Mouse (Mus musculus): ENCODE results near the gene Gm26727. TPM values are rescaled to one million over a fixed set of nuclear protein-coding genes. Genes with fewer than 3 reads are reported as not detected.
"Not testable (repeated sequence)": the region's sequence is repeated elsewhere in the genome, so short reads cannot be mapped to it uniquely, and the experiment has no call there.

Gene Gm26727
- not detected in 2 replicates for polyA plus RNA-seq (2015; fragmentation: Nextera tagmentation; extraction: Ambion mirVana)

DNA sequence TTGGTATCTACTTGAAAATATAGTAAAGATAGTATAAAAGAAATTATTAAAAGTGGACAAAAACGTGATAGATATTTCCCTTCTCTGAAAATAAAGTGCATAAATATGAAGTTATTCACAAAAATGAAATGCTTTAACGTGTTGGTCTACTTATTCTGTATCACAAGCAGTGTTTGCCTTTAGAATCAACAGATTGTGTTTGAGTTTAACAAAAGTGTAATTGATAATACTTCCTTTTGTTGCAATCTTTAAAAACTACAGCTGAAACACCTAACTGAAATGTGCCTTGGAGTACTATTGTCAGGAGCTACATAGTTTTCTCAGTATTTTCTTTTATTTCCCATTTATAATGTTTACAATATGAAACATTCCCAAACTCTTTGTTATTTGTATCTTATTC, at the start of gene Gm26727:
Gm26727 (minus strand) TSS at position 101 of the 400 bp plus-strand sequence.
- Histone ChIP-seq H3K9me3 (no peaks in the 10 kb centered on the region), H3K27ac (replicated peaks) (no peak within 1 kb of the TSS), H3K9ac (no peak within 1 kb of the TSS), H3K4me1 (replicated peaks) (no peaks in the 10 kb centered on the region), H3K4me2 (no peak within 1 kb of the TSS), H3K36me3 (no peaks in the 10 kb centered on the region), H3K27me3 (no peaks in the 10 kb centered on the region), H3K4me3 (no peak within 1 kb of the TSS)
- WGBS = 70% methylated on average over 2 of the region's 2 CpGs
- no peak for ATAC-seq (ENCODE audit: low read depth)

DNA sequence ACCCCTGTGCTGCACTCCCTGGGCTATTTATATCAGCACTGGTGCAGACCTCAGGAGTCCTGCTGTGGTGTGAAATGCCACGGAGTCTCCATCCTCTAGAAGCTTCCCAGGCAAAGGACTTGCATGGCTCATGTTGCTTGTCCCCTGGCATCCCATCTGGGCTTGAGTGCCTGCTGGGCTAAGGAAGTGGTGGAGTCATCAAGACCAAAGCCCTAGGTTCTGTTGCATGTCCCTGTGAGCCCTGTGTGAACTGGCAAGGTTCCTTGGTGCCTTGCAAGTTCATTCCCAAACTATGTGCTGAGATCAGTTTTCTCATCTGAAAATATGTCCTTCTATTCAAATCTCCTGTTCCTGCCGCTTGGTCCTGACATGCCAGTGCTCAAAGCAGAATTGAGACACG, 48.1 kb upstream of the Gm26727 start:
- Histone ChIP-seq H3K4me3 (no peak overlapping the region), H3K9ac (no peak overlapping the region), H3K36me3 (no peaks in the 10 kb centered on the region), H3K4me2 (no peak overlapping the region), H3K4me1 (replicated peaks) (no peaks in the 10 kb centered on the region), H3K27me3 (no peaks in the 10 kb centered on the region), H3K9me3 (no peaks in the 10 kb centered on the region), H3K27ac (replicated peaks) (no peak overlapping the region)
- WGBS = 71% methylated on average over 3 of the region's 3 CpGs
- no peak for ATAC-seq (ENCODE audit: low read depth)

DNA sequence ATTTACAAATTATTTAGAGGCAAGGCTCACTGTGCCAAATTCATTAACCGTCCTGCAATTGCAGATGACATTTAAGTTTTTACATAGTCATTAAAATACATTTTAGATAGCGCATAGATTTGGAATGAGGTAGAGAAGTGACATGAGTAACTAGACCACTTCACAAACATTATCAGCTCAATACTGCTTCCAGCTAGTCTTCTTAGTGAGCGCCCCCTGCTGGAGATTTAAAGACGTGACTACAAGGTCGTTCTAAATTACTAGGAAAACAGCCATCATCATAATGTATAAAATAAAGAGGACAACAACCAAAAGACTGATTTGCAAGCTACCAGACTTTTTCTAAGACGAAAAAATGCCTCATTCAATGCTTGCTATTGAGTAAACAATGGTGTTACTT, 44.8 kb upstream of the Gm26727 start:
- Histone ChIP-seq H3K4me2 (no peak overlapping the region), H3K4me3 (no peak overlapping the region), H3K27ac (replicated peaks) (no peak overlapping the region), H3K27me3 (no peaks in the 10 kb centered on the region), H3K36me3 (no peaks in the 10 kb centered on the region), H3K9ac (no peak overlapping the region), H3K4me1 (replicated peaks) (no peaks in the 10 kb centered on the region), H3K9me3 (no peaks in the 10 kb centered on the region)
- no peak for ATAC-seq (ENCODE audit: low read depth)
- WGBS = 17% methylated on average over 6 of the region's 6 CpGs

DNA sequence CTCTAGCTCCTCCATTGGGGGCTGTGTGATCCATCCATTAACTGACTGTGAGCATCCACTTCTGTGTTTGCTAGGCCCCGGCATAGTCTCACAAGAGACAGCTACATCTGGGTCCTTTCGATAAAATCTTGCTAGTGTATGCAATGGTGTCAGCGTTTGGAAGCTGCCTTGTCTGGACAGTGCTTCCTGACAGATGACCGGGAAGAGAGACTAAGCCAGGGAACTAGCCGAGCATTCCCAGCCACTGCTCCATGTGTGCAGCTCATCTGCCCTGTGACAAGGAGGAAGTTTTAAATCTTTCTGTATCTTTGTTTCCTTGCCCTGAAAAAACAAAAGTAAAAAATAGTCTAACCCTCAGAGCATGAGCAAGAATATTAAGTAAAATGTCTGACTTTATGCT, 37.0 kb upstream of the Gm26727 start:
- H3K9me3 ChIP-seq; H3K4me2 ChIP-seq; H3K27me3 ChIP-seq; H3K4me1 ChIP-seq (replicated peaks); ATAC-seq (ENCODE audit: low read depth); H3K9ac ChIP-seq; H3K4me3 ChIP-seq; H3K27ac ChIP-seq (replicated peaks); H3K36me3 ChIP-seq: not testable (repeated sequence)
- 76% methylated on average over 5 of the region's 5 CpGs for WGBS

DNA sequence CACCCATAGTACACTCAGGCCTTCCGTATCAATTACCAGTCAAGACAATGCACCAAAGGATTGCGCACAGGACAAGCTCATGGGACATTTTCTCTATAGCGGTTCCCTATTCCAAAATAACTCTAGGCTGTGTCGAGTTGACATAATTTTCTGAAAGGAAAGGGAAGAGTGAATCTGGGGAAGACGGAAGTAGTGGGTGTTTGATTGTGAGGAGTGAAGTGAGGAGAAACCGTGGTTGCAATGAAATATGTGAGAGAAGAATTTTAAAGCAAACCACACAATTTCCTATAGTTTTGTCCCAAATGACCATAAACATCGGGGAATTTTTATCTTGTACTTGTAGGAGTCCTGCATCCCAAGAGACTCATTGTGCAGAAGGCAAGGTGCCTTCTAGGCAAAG, 34.1 kb upstream of the Gm26727 start:
- H3K9me3 ChIP-seq = no peaks in the 10 kb centered on the region
- no peaks in the 10 kb centered on the region for H3K4me1 ChIP-seq (replicated peaks)
- H3K36me3 ChIP-seq = no peaks in the 10 kb centered on the region
- 88% methylated on average over 7 of the region's 7 CpGs for WGBS
- no peak overlapping the region for H3K27ac ChIP-seq (replicated peaks)
- H3K27me3 ChIP-seq = no peaks in the 10 kb centered on the region
- no peak for ATAC-seq (ENCODE audit: low read depth)
- H3K9ac ChIP-seq = no peak overlapping the region
- no peak overlapping the region for H3K4me2 ChIP-seq
- no peak overlapping the region for H3K4me3 ChIP-seq

DNA sequence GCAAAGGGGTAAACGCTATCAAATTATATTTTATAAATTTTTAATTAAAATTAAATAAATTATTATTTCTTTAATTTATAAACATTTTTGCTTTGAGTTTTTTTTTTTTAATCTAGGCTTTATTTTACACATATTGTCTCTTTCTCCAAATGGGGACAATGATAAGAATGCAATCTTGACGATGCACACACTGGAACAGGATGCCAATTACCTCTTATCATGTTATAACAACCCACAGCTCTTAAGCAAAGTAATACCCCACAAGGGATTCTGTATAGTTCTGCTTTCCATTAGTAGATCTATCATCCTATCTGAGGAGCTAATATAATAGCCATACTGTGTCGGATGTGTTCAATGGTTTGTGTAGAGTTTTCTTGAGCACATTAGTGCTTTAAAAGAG, 27.9 kb upstream of the Gm26727 start:
- 69% methylated on average over 3 of the region's 3 CpGs for WGBS
- H3K4me1 ChIP-seq (replicated peaks) = no peaks in the 10 kb centered on the region
- no peaks in the 10 kb centered on the region for H3K27me3 ChIP-seq
- H3K36me3 ChIP-seq = no peaks in the 10 kb centered on the region
- H3K9me3 ChIP-seq = no peaks in the 10 kb centered on the region
- H3K9ac ChIP-seq = no peak overlapping the region
- H3K4me3 ChIP-seq = no peak overlapping the region
- no peak overlapping the region for H3K4me2 ChIP-seq
- no peak overlapping the region for H3K27ac ChIP-seq (replicated peaks)
- no peak for ATAC-seq (ENCODE audit: low read depth)

- H3K4me3 ChIP-seq = no peak overlapping the region
- no peak overlapping the region for H3K9ac ChIP-seq
- 75% methylated on average over 12 of the region's 12 CpGs for WGBS
Measured at GRCm38 (mm10) chr2:67447206-67447605, 14.2 kb upstream of the Gm26727 start.

DNA sequence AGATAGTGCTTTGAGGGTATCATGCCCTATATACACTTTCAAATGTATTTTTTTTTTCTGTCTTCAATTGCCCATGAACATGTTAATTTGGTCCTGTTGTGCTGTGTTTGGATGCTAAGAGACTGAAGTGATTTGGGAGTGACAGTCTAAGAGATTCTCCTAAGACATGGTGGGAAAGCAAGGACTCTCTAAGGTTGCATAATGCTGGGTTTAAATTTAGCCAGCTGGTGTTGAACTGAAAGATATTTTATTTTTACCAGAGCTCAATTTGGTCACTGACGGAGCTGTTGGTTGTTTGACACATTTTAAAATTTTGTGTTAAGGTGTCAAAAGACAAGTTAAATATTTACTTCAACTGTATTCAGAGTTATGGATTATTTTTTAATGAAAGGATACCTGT, 13.8 kb upstream of the Gm26727 start:
- Histone ChIP-seq H3K4me3 (no peak overlapping the region), H3K27ac (replicated peaks) (no peak overlapping the region), H3K9me3 (no peaks in the 10 kb centered on the region), H3K27me3 (no peaks in the 10 kb centered on the region), H3K4me1 (replicated peaks) (no peaks in the 10 kb centered on the region), H3K9ac (no peak overlapping the region), H3K36me3 (no peaks in the 10 kb centered on the region), H3K4me2 (no peak overlapping the region)
- no peak for ATAC-seq (ENCODE audit: low read depth)
- WGBS = 84% methylated on average over 1 of the region's 1 CpGs

More at GRCm38 (mm10) chr2:67447206-67447605, 14.2 kb upstream of the Gm26727 start:
- no peaks in the 10 kb centered on the region for H3K36me3 ChIP-seq
- no peak overlapping the region for H3K4me2 ChIP-seq
- H3K27me3 ChIP-seq = no peaks in the 10 kb centered on the region
- H3K27ac ChIP-seq (replicated peaks) = no peak overlapping the region
- H3K9me3 ChIP-seq = no peaks in the 10 kb centered on the region
- H3K4me1 ChIP-seq (replicated peaks) = no peaks in the 10 kb centered on the region
- no peak for ATAC-seq (ENCODE audit: low read depth)

GRCm38 (mm10) chr2:67445780-67446179, 12.8 kb upstream of the Gm26727 start, which contains the start of gene Xirp2:
TSS of gene Xirp2 (plus strand) at chr2:67446002.
- WGBS = 79% methylated on average over 3 of the region's 3 CpGs
- ATAC-seq (ENCODE audit: low read depth) = no peak
- no peak within 1 kb of the TSS for H3K4me2 ChIP-seq
- no peak within 1 kb of the TSS for H3K9ac ChIP-seq
- H3K27ac ChIP-seq (replicated peaks) = no peak within 1 kb of the TSS
- no peaks in the 10 kb centered on the region for H3K4me1 ChIP-seq (replicated peaks)
- no peaks in the 10 kb centered on the region for H3K36me3 ChIP-seq
- no peaks in the 10 kb centered on the region for H3K9me3 ChIP-seq
- no peak within 1 kb of the TSS for H3K4me3 ChIP-seq
- no peaks in the 10 kb centered on the region for H3K27me3 ChIP-seq

DNA sequence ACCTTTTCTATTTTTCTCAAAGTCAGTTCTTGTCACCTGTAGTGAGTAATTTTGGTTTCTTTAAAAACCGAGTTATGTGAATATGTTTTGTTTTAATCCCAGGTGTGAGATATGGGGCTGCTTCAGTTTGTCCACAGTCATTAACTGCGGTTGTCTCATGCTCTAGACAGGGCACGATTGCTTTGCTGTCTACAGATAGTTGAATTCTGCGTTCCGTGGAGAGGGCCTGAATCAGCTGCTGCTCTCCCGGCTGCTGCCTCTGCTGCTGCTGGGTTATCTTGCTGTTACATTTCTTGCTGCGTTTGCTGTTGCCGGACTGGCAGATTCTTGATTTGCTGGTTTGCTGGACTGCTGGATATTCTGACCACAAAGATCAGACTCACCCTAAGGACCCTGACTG, 5.3 kb upstream of the Gm26727 start:
- no peaks in the 10 kb centered on the region for H3K36me3 ChIP-seq
- ATAC-seq (ENCODE audit: low read depth) = no peak
- 87% methylated on average over 8 of the region's 8 CpGs for WGBS
- H3K9me3 ChIP-seq = no peaks in the 10 kb centered on the region
- H3K4me1 ChIP-seq (replicated peaks) = no peaks in the 10 kb centered on the region
- no peak overlapping the region for H3K4me2 ChIP-seq
- no peak overlapping the region for H3K4me3 ChIP-seq
- H3K9ac ChIP-seq = no peak overlapping the region
- H3K27ac ChIP-seq (replicated peaks) = no peak overlapping the region
- H3K27me3 ChIP-seq = no peaks in the 10 kb centered on the region

- Histone ChIP-seq H3K9me3 (no peaks in the 10 kb centered on the region), H3K4me1 (replicated peaks) (no peaks in the 10 kb centered on the region), H3K36me3 (no peaks in the 10 kb centered on the region), H3K4me3 (no peak overlapping the region), H3K4me2 (no peak overlapping the region), H3K9ac (no peak overlapping the region), H3K27me3 (no peaks in the 10 kb centered on the region), H3K27ac (replicated peaks) (no peak overlapping the region)
- ATAC-seq (ENCODE audit: low read depth) = no peak
- 95% methylated on average over 1 of the region's 1 CpGs for WGBS
Measured at GRCm38 (mm10) chr2:67422799-67423198, 10.2 kb downstream of the Gm26727 start.

DNA sequence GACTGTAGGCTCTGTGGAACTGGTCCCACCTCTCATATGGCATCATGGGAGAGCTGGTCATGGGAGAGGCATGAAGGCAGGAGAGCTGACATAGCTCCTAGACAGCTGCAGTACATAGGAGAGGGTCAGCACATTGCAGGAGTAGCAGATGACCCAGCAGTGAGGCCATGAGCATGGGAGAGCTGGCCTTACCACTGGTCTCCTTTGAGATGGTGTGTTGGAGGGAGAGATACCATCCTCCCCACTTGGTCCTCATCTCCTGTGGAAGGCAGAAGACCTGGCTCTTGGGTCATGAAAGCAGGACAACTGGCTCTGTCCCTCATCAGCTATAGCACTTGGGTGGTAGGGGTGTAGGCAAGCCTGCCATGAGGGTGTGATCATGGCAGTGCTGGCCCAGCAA, 12.1 kb downstream of the Gm26727 start:
- Histone ChIP-seq H3K9me3 (no peaks in the 10 kb centered on the region), H3K27me3 (no peaks in the 10 kb centered on the region), H3K4me1 (replicated peaks) (no peaks in the 10 kb centered on the region), H3K9ac (no peak overlapping the region), H3K36me3 (no peaks in the 10 kb centered on the region), H3K4me3 (no peak overlapping the region), H3K27ac (replicated peaks) (no peak overlapping the region), H3K4me2 (no peak overlapping the region)
- ATAC-seq (ENCODE audit: low read depth) = no peak

GRCm38 (mm10) chr2:67413425-67413824, 19.6 kb downstream of the Gm26727 start, which contains the start of gene Gm21830:
TSS of gene Gm21830 (plus strand) at chr2:67413725.
- ATAC-seq (ENCODE audit: low read depth); H3K4me3 ChIP-seq; H3K4me2 ChIP-seq; H3K9me3 ChIP-seq; H3K27me3 ChIP-seq; H3K9ac ChIP-seq; H3K27ac ChIP-seq (replicated peaks); H3K36me3 ChIP-seq; H3K4me1 ChIP-seq (replicated peaks): not testable (repeated sequence)
- no CpG with 5 or more reads among the region's 1 CpGs for WGBS
